Mouse (Mus musculus) CH12.LX (cell line): ENCODE data around the gene Cry2. TPM values are rescaled to one million over a fixed set of nuclear protein-coding genes. Genes with fewer than 3 reads are reported as not detected.

Experiments
- DNase-seq: peaks from one replicate; pipeline ENCODE4 v3.0.0-alpha.2; 2013; ENCODE audit errors: extremely low read depth
- H3K27ac ChIP-seq: 2 replicates; pipeline ENCODE4 v1.5.1; 2012; ENCODE audit warnings: low read depth, mild to moderate bottlenecking, control low read depth, moderate library complexity; ENCODE audit not compliant: insufficient read depth
- H3K27me3 ChIP-seq: replicated peaks from 2 replicates; pipeline ENCODE3; 2012; ENCODE audit warnings: inconsistent platforms
- H3K36me3 ChIP-seq, 2 experiments: replicated peaks in 1 of 2; 2 replicates each; pipeline versions ENCODE3 to v1.6.1; 2012; ENCODE audit warnings: inconsistent platforms in 1 of 2, low read length in 1 of 2, mild to moderate bottlenecking in 1 of 2, mixed read lengths in 1 of 2, moderate library complexity in 1 of 2; ENCODE audit not compliant: control insufficient read depth in 1 of 2, insufficient read depth in 1 of 2
- H3K4me1 ChIP-seq, 2 experiments: 2 replicates each; pipeline ENCODE4 v1.6.1; 2012; ENCODE audit warnings: inconsistent platforms in 1 of 2, moderate library complexity in 1 of 2; ENCODE audit not compliant: insufficient read depth in 2 of 2, control insufficient read depth in 1 of 2
- H3K4me2 ChIP-seq: 2 replicates; pipeline ENCODE4 v1.6.1; 2012; ENCODE audit warnings: low read depth, mild to moderate bottlenecking, control low read depth; ENCODE audit not compliant: poor library complexity, insufficient read depth, severe bottlenecking
- H3K4me3 ChIP-seq, 3 experiments: fragments of 150-350 bp in 1 of 3; sonication (generic) in 1 of 3; replicated peaks in 1 of 3; 2 replicates each; pipeline versions ENCODE3 to v1.5.1; 2011 to 2012; ENCODE audit warnings: low read depth in 2 of 3, low read length in 2 of 3, mild to moderate bottlenecking in 2 of 3, moderate library complexity in 2 of 3, control low read depth in 1 of 3, improper control_type of control experiment in 1 of 3, inconsistent platforms in 1 of 3, mixed read lengths in 1 of 3; ENCODE audit not compliant: poor library complexity in 1 of 3
- H3K79me2 ChIP-seq: replicated peaks from 2 replicates; pipeline ENCODE4 v1.6.1; 2012; ENCODE audit warnings: mild to moderate bottlenecking, moderate library complexity; ENCODE audit not compliant: control insufficient read depth, poor library complexity, insufficient read depth, severe bottlenecking; ENCODE audit errors: extremely low read depth
- H3K9ac ChIP-seq: 2 replicates; pipeline ENCODE4 v1.6.1; 2012; ENCODE audit warnings: low read depth, mild to moderate bottlenecking, control low read depth, moderate library complexity; ENCODE audit not compliant: insufficient read depth
- H3K9me3 ChIP-seq: replicated peaks from 2 replicates; pipeline ENCODE3; 2012; ENCODE audit warnings: low read length, inconsistent platforms, mixed read lengths
- BHLHE40 ChIP-seq: IDR thresholded peaks from 2 replicates; pipeline ENCODE4 v1.6.1; 2011; ENCODE audit warnings: mild to moderate bottlenecking, low read depth, low read length, improper control_type of control experiment
- CTCF ChIP-seq, 2 experiments: IDR thresholded peaks in 1 of 2; conservative IDR thresholded peaks in 1 of 2; 2 replicates each; pipeline ENCODE4 v1.5.1; 2011 to 2012; ENCODE audit warnings: low read depth in 2 of 2, low read length in 2 of 2, improper control_type of control experiment in 1 of 2, inconsistent platforms in 1 of 2, mild to moderate bottlenecking in 1 of 2, moderate library complexity in 1 of 2
- ELF1 ChIP-seq: IDR thresholded peaks from 2 replicates; pipeline ENCODE4 v1.6.1; 2014; ENCODE audit warnings: low read depth, mild to moderate bottlenecking, inconsistent platforms, low read length, improper control_type of control experiment
- EP300 ChIP-seq: IDR thresholded peaks from 2 replicates; pipeline ENCODE4 v1.6.1; 2011; ENCODE audit warnings: low read length, improper control_type of control experiment
- ETS1 ChIP-seq: conservative IDR thresholded peaks from 2 replicates; pipeline ENCODE4 v1.6.1; 2012; ENCODE audit warnings: low read depth, mild to moderate bottlenecking, inconsistent platforms, low read length, improper control_type of control experiment, moderate library complexity
- HCFC1 ChIP-seq: IDR thresholded peaks from 2 replicates; pipeline ENCODE4 v1.6.1; 2012; ENCODE audit warnings: low read depth, mild to moderate bottlenecking, inconsistent platforms, low read length, improper control_type of control experiment
- JUN ChIP-seq: IDR thresholded peaks from 2 replicates; pipeline ENCODE4 v1.6.1; 2011; ENCODE audit warnings: low read depth, mild to moderate bottlenecking, low read length, improper control_type of control experiment, moderate library complexity; ENCODE audit not compliant: insufficient read depth
- MAFK ChIP-seq: IDR thresholded peaks from 2 replicates; pipeline ENCODE4 v1.6.1; 2011; ENCODE audit warnings: low read length, improper control_type of control experiment; ENCODE audit not compliant: insufficient replicate concordance
- MAX ChIP-seq: IDR thresholded peaks from 2 replicates; pipeline ENCODE4 v1.6.1; 2011; ENCODE audit warnings: low read length, improper control_type of control experiment
- MXI1 ChIP-seq: IDR thresholded peaks from 2 replicates; pipeline ENCODE4 v1.6.1; 2011; ENCODE audit warnings: mild to moderate bottlenecking, low read depth, low read length, improper control_type of control experiment
- MYC ChIP-seq: IDR thresholded peaks from 2 replicates; pipeline ENCODE4 v1.6.1; 2011; ENCODE audit warnings: low read depth, mild to moderate bottlenecking, improper control_type of control experiment, low read length
- NRF1 ChIP-seq: IDR thresholded peaks from 2 replicates; pipeline ENCODE4 v1.6.1; 2014; ENCODE audit warnings: low read depth, mild to moderate bottlenecking, inconsistent platforms, low read length, improper control_type of control experiment, moderate library complexity
- PAX5 ChIP-seq: IDR thresholded peaks from 2 replicates; pipeline ENCODE4 v1.6.1; 2012; ENCODE audit warnings: low read length, inconsistent platforms, mixed read lengths
- RAD21 ChIP-seq: IDR thresholded peaks from 2 replicates; pipeline ENCODE4 v1.6.1; 2011; ENCODE audit warnings: low read depth, mild to moderate bottlenecking, low read length, improper control_type of control experiment, moderate library complexity
- RCOR1 ChIP-seq: conservative IDR thresholded peaks from 2 replicates; pipeline ENCODE4 v1.6.1; 2012; ENCODE audit warnings: low read depth, mild to moderate bottlenecking, inconsistent platforms, low read length, improper control_type of control experiment
- SIN3A ChIP-seq: IDR thresholded peaks from 2 replicates; pipeline ENCODE4 v1.6.1; 2012; ENCODE audit warnings: low read length, improper control_type of control experiment, inconsistent platforms
- SMC3 ChIP-seq: IDR thresholded peaks from 2 replicates; pipeline ENCODE4 v1.6.1; 2011; ENCODE audit warnings: low read depth, low read length, improper control_type of control experiment
- ZC3H11A ChIP-seq: IDR thresholded peaks from 2 replicates; pipeline ENCODE4 v1.6.1; 2012; ENCODE audit warnings: low read depth, mild to moderate bottlenecking, inconsistent platforms, low read length, improper control_type of control experiment
- ZMIZ1 ChIP-seq: IDR thresholded peaks from 2 replicates; pipeline ENCODE4 v1.6.1; 2012; ENCODE audit warnings: low read depth, mild to moderate bottlenecking, inconsistent platforms, low read length, improper control_type of control experiment
- dilution Hi-C: fragments of 300-500 bp; cut with MboI; formaldehyde crosslinking; loops from 2 replicates; pipeline ENCODE4 v1.14.3; 2020; ENCODE audit warnings: low sequenced_read_pairs; ENCODE audit not compliant: extremely low pct_unique_long_range_greater_than_20kb, extremely low pct_ligation_motif_present
- in situ Hi-C: fragments of 300-500 bp; cut with MboI; formaldehyde crosslinking; loops from 3 replicates; pipeline ENCODE4 v1.14.3; 2019; ENCODE audit warnings: low sequenced_read_pairs, low pct_ligation_motif_present, low pct_unique_long_range_greater_than_20kb, mixed read lengths
- polyA plus RNA-seq: library from polyadenylated mRNA; unstranded; fragments of >175 nt; gene quantifications from 2 replicates; pipeline ENCODE4 v1.2.1, GENCODE M21; 2012; ENCODE audit warnings: low read depth; ENCODE audit not compliant: insufficient read length
- total RNA-seq, 2 experiments: library from RNA; depleted of rRNA; stranded (reverse); fragments of 300-350 nt in 1 of 2; fragments of >200 nt in 1 of 2; gene quantifications; 2 replicates each; pipeline ENCODE4 v1.2.3; 2012 to 2014

The Cry2 gene
- total and polyA plus RNA-seq, 3 experiments: 4.3 to 15.9 (median 12.7) TPM

DNA sequence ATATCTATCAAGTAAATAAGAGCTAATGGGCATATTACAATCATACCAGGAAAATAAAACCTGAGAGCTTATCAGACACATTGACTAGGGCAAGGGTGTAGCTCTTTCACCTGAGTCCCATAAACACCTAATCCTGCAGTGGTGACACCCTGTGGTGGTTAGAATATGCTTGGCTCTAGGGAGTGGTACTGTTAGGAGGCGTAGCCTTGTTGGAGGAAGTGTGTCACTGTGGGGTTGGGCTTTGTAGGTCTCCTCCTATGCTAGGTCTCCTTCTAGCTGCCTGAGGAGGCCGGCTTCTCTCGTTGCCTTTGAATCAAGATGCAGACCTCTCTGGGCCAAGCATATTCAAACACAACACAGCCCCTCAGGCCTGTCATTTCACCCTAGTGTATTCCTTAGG lies 41.1 kb upstream of the Cry2 start:
- DNase-seq: no peak
- TF ChIP-seq RCOR1: no peak
- TF ChIP-seq PAX5: no peak
- no peak for TF ChIP-seq EP300
- no peak for TF ChIP-seq SIN3A
- no peak for TF ChIP-seq BHLHE40
- TF ChIP-seq ZMIZ1: no peak
- no peak for TF ChIP-seq HCFC1
- no peak for TF ChIP-seq SMC3
- no peak for TF ChIP-seq MYC
- TF ChIP-seq MAFK: no peak
- no peak for TF ChIP-seq ETS1
- TF ChIP-seq NRF1: no peak
- TF ChIP-seq, all 38 proteins: peak for 0
- dilution Hi-C loops: no loop called here

DNA sequence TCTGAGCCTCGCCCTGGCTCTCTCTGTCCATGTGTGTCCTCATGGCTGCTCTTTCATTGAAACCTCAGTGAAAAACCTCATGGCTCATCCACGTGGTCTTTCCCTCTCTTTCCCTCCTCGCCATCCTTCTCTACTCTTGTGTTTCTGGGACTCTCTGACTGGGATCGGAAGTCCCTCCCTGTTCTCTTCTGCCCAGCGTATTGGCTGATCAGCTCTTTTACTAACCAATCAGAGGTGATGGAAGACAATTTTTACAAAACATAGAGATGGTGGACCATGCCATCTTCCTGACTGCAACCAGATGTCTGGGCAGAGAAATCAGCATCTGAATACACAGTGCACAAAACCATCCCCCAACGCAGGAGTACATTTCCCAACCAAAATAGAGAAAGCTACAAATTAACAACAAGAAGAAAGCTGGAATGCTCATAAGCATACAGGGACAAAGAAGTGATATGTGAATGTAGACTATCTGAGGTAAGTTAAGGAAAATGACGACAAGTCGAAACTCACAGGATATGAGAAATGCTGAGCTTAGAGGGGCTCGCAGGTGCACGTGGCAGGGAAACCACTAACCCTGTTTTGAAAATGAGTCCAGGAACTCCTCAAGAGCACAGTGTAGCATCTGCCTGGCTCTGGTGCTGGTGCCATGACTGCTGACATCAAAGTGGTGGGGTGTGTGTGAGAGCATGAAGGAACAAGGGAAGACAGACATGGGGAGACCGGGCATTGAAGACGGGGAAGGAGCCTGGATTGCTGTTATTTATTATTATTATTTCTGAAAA lies 38.2 kb upstream of the Cry2 start:
- Histone ChIP-seq H3K4me1 (no peaks in the 10 kb centered on the region), H3K27me3 (peaks cover 44% of the 10 kb centered on the region), H3K79me2 (no peaks in the 10 kb centered on the region; the same call in 1 of the 2 replicates), H3K4me2 (no peak overlapping the region), H3K27ac (no peak overlapping the region), H3K36me3 (no peaks in the 10 kb centered on the region), H3K9ac (no peak overlapping the region), H3K4me3 (no peak overlapping the region), H3K9me3 (peaks cover 32% of the 10 kb centered on the region)
- dilution Hi-C loops (no loop called here), in situ Hi-C loops (no loop called here)
- TF ChIP-seq MAX (no peak), RCOR1 (no peak)
- DNase-seq: no peak

More for the DNA sequence above, 41.1 kb upstream of the Cry2 start:
- Histone ChIP-seq H3K4me2 (no peak overlapping the region), H3K9ac (no peak overlapping the region), H3K4me3 (no peak overlapping the region), H3K27ac (no peak overlapping the region), H3K36me3 (no peaks in the 10 kb centered on the region), H3K27me3 (peaks cover 38% of the 10 kb centered on the region), H3K79me2 (no peaks in the 10 kb centered on the region; the same call in 1 of the 2 replicates), H3K9me3 (peaks cover 28% of the 10 kb centered on the region), H3K4me1 (no peaks in the 10 kb centered on the region)
- in situ Hi-C loops: no loop called here

DNA sequence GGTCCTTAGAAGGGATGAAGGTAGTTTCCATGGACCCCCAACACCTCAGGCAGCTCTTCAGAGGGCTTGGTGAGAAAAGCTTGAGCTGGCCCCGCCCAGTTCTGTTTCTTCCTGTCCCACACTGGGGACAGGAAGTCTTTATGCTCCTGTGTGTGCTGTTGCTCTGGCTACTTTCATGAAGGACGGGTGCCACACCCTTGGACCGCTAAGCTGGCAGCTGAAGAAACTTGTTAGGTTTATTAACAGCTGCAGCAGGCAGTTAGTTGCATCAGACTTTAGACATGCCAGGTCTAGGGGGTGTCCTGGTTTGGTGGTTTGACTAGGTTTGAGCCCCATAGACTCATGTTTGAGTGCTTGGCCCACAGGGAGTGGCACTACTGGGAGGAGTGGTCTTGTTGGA lies 30.8 kb upstream of the Cry2 start:
- no peaks in the 10 kb centered on the region for H3K79me2 ChIP-seq
- H3K9ac ChIP-seq: no peak overlapping the region
- H3K27ac ChIP-seq: no peak overlapping the region
- H3K27me3 ChIP-seq: peaks cover 74% of the 10 kb centered on the region
- in situ Hi-C loops: no loop called here
- no peak for TF ChIP-seq ZC3H11A
- no peak for TF ChIP-seq MXI1
- no peak for TF ChIP-seq ETS1
- TF ChIP-seq ELF1: no peak
- no peak for TF ChIP-seq MYC
- TF ChIP-seq SMC3: no peak
- no peak for TF ChIP-seq CTCF (conservative IDR thresholded peaks at IDR 0.05 in 1 of 2, IDR thresholded peaks at IDR 0.05 in 1 of 2; ENCODE audit: low read depth in 2 of 2, low read length in 2 of 2)
- TF ChIP-seq SIN3A: no peak
- no peak for TF ChIP-seq JUN
- TF ChIP-seq MAFK: no peak
- TF ChIP-seq RAD21: no peak
- TF ChIP-seq, all 38 proteins: peak for 0
- Histone ChIP-seq H3K4me3 (no peak overlapping the region), H3K36me3 (no peaks in the 10 kb centered on the region), H3K4me2 (no peak overlapping the region), H3K9me3 (peaks cover 21% of the 10 kb centered on the region), H3K4me1 (peaks cover 5 to 12% of the 10 kb centered on the region in 2 experiments; a peak in 3 of 4 replicates)
- dilution Hi-C loops: no loop called here
- DNase-seq: no peak
